Mouse (Mus musculus): ENCODE measurements around the gene Csnk1g2. TPM values are rescaled to one million over a fixed set of nuclear protein-coding genes. Genes with fewer than 3 reads are reported as not detected.
A peak's percentile ranks its signal among the peaks of the same experiment; 100 is the strongest.

The Csnk1g2 gene
- polyA plus RNA-seq, 1 experiment from 2014 or later: 250 TPM

DNA sequence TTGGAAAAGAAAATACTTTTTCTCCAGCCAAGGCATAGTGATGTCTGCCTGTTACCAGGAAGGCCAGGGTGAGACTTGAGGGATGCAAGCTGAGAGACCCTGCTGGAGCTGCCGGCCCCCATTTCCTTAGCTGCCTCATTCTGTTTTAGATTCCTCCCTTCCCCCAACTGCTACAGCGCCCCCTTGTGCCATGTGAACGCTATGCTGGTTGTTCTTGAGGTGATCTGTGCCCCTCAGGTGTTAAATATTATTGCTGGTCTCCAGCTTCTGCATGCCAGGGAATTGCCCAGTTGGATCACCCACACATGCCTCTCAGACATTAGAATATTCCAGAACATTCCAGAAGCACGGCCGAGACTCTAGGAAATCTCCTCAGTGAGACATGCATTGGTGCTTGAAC, 38.5 kb downstream of the Csnk1g2 start:
- no peak overlapping the region for H3K4me3 ChIP-seq
- WGBS: 32% methylated on average over 5 of the region's 5 CpGs
- no peak overlapping the region for H3K4me2 ChIP-seq (replicated peaks)
- H3K9me3 ChIP-seq: no peaks in the 10 kb centered on the region
- ATAC-seq (ENCODE audit: insufficient number of reproducible peaks, insufficient read depth, low FRiP score, low TSS enrichment): no peak
- peaks cover 22% of the 10 kb centered on the region for H3K4me1 ChIP-seq
- no peak overlapping the region for H3K27ac ChIP-seq
- H3K27me3 ChIP-seq: no peaks in the 10 kb centered on the region
- H3K36me3 ChIP-seq: peaks cover 7% of the 10 kb centered on the region; the same call in 1 of the 2 replicates
- no peak overlapping the region for H3K9ac ChIP-seq

DNA sequence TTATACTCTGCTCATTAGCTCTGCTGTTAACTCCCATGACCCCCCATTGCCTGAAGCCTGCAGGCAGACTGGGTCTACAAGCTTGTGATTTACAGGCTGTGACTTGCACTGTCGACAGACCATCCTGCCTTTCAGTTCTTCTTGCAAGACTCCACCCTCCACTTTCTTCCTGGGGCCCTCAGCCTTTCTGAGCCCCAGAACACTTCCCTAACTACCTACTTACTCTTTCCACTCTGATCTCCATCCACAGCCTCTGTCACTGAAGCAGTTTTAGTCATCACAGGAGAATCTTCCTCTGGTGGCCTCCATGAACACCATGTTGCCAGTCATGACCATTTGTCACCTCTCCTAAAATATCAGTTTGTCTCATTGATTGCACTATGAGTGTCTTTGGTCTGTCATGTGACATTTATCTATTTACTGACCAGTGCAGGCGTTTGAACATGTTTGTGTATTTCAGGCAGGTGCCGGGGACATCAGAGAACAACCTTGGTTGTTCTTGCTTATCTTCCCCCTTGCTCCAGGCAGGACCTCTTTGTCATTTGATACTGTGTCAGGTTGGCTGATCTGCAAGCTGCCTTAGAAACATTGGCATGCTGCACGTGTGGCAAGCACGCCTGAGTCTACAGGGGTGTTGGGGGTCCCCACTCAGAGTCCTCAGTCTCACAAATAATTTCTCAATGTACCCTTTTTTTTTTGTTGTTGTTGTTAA, 41.0 kb downstream of the Csnk1g2 start:
- Histone ChIP-seq H3K9ac (no peak overlapping the region), H3K9me3 (no peaks in the 10 kb centered on the region), H3K36me3 (peaks cover 32% of the 10 kb centered on the region), H3K4me1 (peaks cover 16% of the 10 kb centered on the region), H3K27me3 (no peaks in the 10 kb centered on the region), H3K4me2 (replicated peaks) (no peak overlapping the region), H3K4me3 (no peak overlapping the region), H3K27ac (peak overlapping the region; percentile 64; the same call in 1 of the 2 replicates)
- 53% methylated on average over 5 of the region's 5 CpGs for WGBS
- ATAC-seq (ENCODE audit: insufficient number of reproducible peaks, insufficient read depth, low FRiP score, low TSS enrichment): no peak

DNA sequence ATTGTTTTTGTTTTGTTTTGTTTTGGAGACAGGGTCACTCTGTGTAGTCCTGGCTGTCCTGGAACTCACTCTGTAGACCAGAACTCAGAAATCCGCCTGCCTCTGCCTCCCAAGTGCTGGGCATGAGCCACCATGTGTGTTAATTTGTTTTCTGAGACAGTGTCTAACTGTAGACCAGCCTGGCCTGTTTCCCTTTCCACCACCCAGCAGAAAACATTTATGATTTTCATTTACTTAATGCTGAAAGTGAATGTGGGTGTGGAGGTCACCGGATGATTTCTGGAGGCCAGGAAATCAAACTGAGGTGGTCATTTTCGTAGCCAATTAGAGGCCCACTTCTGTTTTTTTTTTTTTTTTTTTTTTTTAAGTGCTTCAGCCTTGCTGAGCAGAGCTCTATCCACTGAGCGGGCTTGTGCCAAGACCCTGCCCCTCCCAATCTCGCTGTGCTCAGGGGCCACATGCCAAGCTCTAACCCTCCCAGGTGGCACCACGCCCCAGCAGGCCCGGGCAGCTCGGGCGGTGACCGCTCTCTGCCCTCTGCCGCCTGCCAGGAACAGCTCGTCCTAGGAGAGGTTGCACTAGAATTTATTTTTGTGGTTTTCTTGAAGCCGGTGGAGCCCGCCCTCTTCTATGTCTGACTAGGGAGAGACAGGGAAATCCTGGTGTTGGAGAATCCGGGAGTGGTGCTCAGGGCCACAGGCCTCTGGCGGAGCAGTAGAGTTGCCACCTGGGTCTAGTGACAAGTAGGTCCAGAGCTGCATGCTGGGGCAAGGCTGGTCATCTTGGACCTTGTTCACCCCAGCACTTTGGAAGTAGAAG, 41.8 kb downstream of the Csnk1g2 start:
- Histone ChIP-seq H3K4me3 (no peak overlapping the region), H3K4me2 (replicated peaks) (peak overlapping the region; percentile 17; the same call in 1 of the 2 replicates), H3K36me3 (peaks cover 39% of the 10 kb centered on the region), H3K9me3 (no peaks in the 10 kb centered on the region), H3K9ac (no peak overlapping the region), H3K27me3 (no peaks in the 10 kb centered on the region), H3K27ac (peak overlapping the region; percentile 77), H3K4me1 (peaks cover 16% of the 10 kb centered on the region)
- WGBS: 33% methylated on average over 16 of the region's 16 CpGs
- ATAC-seq (ENCODE audit: insufficient number of reproducible peaks, insufficient read depth, low FRiP score, low TSS enrichment): no peak

DNA sequence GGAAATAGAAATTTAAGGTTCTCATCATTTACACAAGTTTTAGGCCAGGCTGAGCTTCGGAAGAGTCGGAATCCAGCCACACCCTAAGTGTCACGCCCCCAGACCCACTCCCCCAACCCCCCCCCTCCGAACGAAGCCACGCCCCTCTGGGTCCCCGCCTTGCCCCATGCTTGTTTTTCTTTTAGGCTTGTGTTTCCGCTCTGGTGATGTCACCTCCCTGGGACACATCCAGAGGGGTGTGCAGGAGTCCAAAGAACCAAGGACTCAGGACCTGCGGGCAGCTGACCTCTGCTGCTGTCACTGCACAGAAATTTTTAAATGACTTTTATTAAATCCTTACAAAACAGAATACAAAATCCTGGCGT, 42.4 kb downstream of the Csnk1g2 start:
- Histone ChIP-seq H3K4me2 (replicated peaks) (peak overlapping the region; percentile 17; the same call in 1 of the 2 replicates), H3K4me3 (no peak overlapping the region), H3K27me3 (no peaks in the 10 kb centered on the region), H3K9me3 (no peaks in the 10 kb centered on the region), H3K4me1 (peaks cover 16% of the 10 kb centered on the region), H3K9ac (no peak overlapping the region), H3K27ac (peak overlapping the region; percentile 77), H3K36me3 (peaks cover 45% of the 10 kb centered on the region)
- 18% methylated on average over 10 of the region's 10 CpGs for WGBS
- ATAC-seq (ENCODE audit: insufficient number of reproducible peaks, insufficient read depth, low FRiP score, low TSS enrichment): no peak

DNA sequence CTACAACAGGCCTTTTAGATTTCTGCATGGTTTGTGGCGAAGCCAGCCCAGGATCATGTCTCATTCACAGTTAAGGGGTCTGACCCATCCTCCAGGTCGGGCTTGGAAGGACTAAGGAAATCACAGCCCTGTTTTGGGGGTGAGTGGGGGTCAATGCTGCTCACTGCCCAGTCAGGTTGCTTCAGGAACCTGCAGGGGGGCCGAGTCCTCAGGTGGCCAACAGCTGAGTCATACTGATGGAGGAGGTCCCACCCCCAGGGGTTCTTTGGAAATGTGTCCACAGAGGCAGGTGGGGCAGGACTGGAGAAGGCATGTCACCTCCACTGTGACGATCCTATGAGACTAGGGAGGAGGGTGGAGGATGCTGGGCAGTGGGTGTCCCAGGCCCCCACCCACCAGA, 42.8 kb downstream of the Csnk1g2 start:
- 59% methylated on average over 4 of the region's 4 CpGs for WGBS
- Histone ChIP-seq H3K4me2 (replicated peaks) (0 out of 2 replicates have a peak overlapping the region, but pooled peaks have one; percentile 17), H3K36me3 (peaks cover 50% of the 10 kb centered on the region), H3K4me1 (peaks cover 16% of the 10 kb centered on the region), H3K9ac (no peak overlapping the region), H3K27me3 (no peaks in the 10 kb centered on the region), H3K4me3 (no peak overlapping the region), H3K9me3 (no peaks in the 10 kb centered on the region), H3K27ac (peak overlapping the region; percentile 77; the same call in 1 of the 2 replicates)
- ATAC-seq (ENCODE audit: insufficient number of reproducible peaks, insufficient read depth, low FRiP score, low TSS enrichment): no peak

DNA sequence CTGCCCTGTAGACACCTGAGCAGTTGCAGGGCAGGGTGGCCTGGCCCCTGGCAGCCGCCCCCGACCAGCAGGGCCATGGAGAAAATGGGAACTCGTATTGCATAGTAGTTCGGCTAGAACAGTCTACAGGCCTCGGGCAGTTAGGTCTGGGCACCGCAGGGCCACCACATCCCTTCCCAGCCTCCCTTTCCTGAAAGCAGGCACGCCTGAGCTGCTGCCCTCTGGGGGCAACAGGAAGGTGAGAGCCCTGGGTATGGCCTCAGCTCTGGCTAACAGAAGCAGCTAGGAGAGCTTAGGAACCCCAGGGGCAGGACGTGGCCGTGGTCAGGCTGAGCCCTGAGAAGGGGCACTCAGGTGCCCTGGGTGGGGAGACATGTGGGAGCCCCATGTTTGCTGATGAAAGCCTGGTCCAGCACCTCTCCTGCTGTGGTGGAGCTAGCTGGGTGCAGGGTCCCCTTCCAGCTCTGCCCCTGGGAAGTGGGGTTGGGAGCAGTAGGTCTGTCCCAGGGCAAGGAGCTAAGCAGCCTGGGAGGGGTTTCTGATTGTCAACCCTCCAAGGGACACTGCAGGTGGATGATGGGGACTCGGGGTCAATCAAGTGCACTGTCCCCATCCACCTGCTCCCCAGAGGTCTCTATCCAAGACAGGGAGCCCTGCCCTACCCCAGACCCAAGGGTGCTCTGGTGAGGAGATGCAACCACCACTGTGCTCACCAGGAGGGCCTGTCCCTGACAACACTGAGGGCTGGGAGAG, 43.5 kb downstream of the Csnk1g2 start:
- peaks cover 57% of the 10 kb centered on the region for H3K36me3 ChIP-seq
- no peaks in the 10 kb centered on the region for H3K27me3 ChIP-seq
- WGBS: 69% methylated on average over 10 of the region's 10 CpGs
- no peak overlapping the region for H3K27ac ChIP-seq
- no peak for ATAC-seq (ENCODE audit: insufficient number of reproducible peaks, insufficient read depth, low FRiP score, low TSS enrichment)
- peaks cover 16% of the 10 kb centered on the region for H3K4me1 ChIP-seq
- no peak overlapping the region for H3K4me2 ChIP-seq (replicated peaks)
- no peak overlapping the region for H3K4me3 ChIP-seq
- no peak overlapping the region for H3K9ac ChIP-seq
- no peaks in the 10 kb centered on the region for H3K9me3 ChIP-seq

DNA sequence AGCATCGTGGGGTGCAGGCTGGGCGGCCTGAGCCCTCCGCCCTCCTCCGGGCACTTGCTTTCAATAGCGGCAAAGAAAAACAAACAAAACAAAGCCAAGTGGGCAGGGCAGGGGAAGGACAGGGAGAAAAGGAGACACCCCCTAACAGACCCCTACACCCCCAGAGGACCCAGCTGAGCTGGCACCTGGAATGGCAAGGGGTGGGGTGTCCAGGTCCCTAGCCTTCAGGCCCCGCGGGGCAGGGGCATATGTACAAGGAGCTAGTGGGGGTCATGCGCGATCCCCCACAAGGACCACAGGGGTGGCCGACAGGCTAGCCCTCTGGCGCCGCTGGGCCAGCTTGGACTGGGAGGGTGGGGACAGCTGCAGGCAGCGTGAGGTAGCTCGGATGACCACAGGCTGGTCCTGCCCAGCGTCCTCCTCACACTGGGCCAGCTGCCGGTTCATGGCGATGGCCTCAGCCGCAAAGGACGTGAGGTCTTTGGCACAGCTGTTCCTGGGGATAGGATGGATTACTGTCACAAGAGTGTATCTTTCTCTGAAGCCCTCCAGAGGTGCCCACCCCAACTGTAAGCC, 44.3 kb downstream of the Csnk1g2 start:
- Histone ChIP-seq H3K27ac (no peak overlapping the region), H3K4me2 (replicated peaks) (no peak overlapping the region), H3K4me1 (peaks cover 16% of the 10 kb centered on the region), H3K27me3 (no peaks in the 10 kb centered on the region), H3K9ac (no peak overlapping the region), H3K9me3 (no peaks in the 10 kb centered on the region), H3K36me3 (peaks cover 65% of the 10 kb centered on the region), H3K4me3 (no peak overlapping the region)
- ATAC-seq (ENCODE audit: insufficient number of reproducible peaks, insufficient read depth, low FRiP score, low TSS enrichment): no peak
- WGBS: 84% methylated on average over 19 of the region's 19 CpGs

DNA sequence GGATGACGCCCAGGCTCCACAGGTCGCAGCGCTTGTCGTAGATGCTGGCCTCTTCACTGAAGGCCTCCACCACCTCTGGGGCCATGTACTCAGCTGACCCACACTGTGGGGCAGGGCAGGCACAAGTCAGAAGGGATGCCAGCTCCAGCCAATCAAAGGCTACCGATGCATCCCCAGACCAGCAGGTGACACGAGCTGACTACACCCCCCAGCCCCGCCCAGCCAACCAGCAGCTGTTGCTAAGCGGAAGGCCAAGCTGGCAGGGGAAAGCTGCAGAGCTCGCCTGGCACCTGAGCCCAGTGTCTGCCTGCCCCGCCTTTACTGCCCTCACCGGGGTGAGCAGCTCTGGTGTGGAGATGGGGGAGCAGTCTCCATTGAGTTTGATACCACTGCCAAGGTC, 46.0 kb downstream of the Csnk1g2 start:
- H3K4me3 ChIP-seq: no peak overlapping the region
- H3K9me3 ChIP-seq: no peaks in the 10 kb centered on the region
- peaks cover 24% of the 10 kb centered on the region for H3K4me1 ChIP-seq
- H3K9ac ChIP-seq: no peak overlapping the region
- H3K27ac ChIP-seq: no peak overlapping the region
- no peak for ATAC-seq (ENCODE audit: insufficient number of reproducible peaks, insufficient read depth, low FRiP score, low TSS enrichment)
- H3K27me3 ChIP-seq: no peaks in the 10 kb centered on the region
- H3K4me2 ChIP-seq (replicated peaks): no peak overlapping the region
- H3K36me3 ChIP-seq: peaks cover 78% of the 10 kb centered on the region
- WGBS: 87% methylated on average over 11 of the region's 11 CpGs

DNA sequence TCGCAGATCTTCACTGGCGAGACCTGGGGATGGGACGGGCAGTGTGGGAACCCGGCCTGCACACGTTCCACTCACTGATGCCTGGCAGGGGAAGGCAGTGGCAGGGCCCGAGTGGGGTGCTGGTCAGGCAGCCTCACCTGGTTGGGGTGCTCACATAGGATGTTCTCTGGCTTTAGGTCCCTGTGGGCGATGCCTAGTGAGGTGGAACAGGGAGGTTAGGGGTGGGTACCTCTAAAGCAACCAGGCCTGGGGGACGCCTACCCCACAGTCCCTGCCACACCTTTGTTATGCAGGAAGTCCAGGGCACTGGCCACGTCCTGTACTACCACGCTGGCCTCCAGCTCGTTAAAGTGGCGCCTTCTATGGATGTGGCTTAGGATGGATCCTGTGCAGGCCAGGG, 46.4 kb downstream of the Csnk1g2 start:
- Histone ChIP-seq H3K27ac (no peak overlapping the region), H3K9ac (0 out of 2 replicates have a peak overlapping the region, but pooled peaks have one; percentile 10), H3K4me2 (replicated peaks) (no peak overlapping the region), H3K4me1 (peaks cover 28% of the 10 kb centered on the region), H3K27me3 (no peaks in the 10 kb centered on the region), H3K36me3 (peaks cover 78% of the 10 kb centered on the region), H3K9me3 (no peaks in the 10 kb centered on the region), H3K4me3 (no peak overlapping the region)
- no peak for ATAC-seq (ENCODE audit: insufficient number of reproducible peaks, insufficient read depth, low FRiP score, low TSS enrichment)
- WGBS: 89% methylated on average over 12 of the region's 12 CpGs

DNA sequence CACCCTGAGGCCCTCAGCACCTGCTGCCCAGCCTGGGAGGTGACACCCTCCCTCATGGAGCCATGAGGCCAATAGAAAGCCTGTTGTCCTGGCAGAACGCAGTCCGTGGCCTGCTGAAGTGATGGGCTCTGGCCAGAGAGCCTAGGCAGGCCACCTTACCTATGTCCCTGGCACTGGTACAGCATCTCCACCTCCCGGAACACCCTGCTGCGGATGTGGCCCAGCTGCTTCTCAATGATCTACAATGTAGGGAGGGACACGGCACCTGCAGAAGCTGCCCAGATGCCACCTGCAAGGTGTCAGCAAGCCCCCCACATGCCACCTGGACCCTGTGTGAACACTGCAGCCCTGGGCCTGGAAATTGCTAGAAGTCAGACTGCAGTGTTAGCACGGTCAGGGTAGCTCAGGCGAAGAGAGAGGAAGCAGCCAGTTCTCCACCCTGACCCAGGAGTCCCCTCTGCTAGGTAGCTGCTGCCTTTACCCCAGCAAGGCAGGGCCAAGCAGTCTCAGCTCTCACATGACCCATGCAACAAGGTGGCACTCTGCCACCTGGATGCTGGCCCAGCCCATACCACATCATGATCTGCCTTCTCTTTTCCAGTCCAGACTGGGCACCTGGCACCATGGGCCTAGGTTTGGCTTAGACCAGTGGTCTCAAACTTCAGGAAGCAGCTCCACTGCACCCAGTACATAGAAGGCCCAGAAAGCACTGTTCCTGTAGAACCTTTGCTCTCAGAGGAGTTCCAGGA, 47.3 kb downstream of the Csnk1g2 start:
- Histone ChIP-seq H3K4me3 (no peak overlapping the region), H3K9ac (0 out of 2 replicates have a peak overlapping the region, but pooled peaks have one; percentile 16), H3K4me1 (peaks cover 32% of the 10 kb centered on the region), H3K4me2 (replicated peaks) (no peak overlapping the region), H3K27me3 (no peaks in the 10 kb centered on the region), H3K9me3 (no peaks in the 10 kb centered on the region), H3K27ac (no peak overlapping the region), H3K36me3 (peaks cover 78% of the 10 kb centered on the region)
- 95% methylated on average over 7 of the region's 7 CpGs for WGBS
- no peak for ATAC-seq (ENCODE audit: insufficient number of reproducible peaks, insufficient read depth, low FRiP score, low TSS enrichment)

DNA sequence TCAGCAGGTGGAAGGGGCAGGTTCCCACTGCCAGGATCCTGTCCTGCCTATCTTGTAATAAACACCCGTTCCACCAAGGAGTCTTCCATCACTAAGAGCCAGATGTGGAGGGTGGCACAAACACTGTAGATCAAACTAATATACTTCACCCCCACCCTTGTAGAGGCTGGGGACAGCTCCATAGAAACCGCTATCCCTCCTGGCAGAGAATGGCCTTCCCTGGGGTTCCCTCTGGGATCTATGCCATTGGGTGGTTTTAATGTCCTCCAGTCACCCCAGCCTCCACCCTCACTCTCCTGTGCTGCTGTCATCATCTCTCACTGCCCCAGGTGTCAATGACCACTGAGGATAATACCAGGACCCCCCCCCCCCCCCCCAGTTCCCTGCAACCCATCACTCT, 47.9 kb downstream of the Csnk1g2 start:
- Histone ChIP-seq H3K4me2 (replicated peaks) (no peak overlapping the region), H3K27me3 (no peaks in the 10 kb centered on the region), H3K4me1 (peaks cover 28% of the 10 kb centered on the region), H3K36me3 (peaks cover 77% of the 10 kb centered on the region), H3K9ac (no peak overlapping the region), H3K9me3 (no peaks in the 10 kb centered on the region), H3K4me3 (no peak overlapping the region), H3K27ac (no peak overlapping the region)
- ATAC-seq (ENCODE audit: insufficient number of reproducible peaks, insufficient read depth, low FRiP score, low TSS enrichment): no peak
- WGBS: 94% methylated on average over 2 of the region's 2 CpGs

Measured in embryonic facial prominence, embryonic 12.5 days (tissue).